In the genomic region with DNA sequence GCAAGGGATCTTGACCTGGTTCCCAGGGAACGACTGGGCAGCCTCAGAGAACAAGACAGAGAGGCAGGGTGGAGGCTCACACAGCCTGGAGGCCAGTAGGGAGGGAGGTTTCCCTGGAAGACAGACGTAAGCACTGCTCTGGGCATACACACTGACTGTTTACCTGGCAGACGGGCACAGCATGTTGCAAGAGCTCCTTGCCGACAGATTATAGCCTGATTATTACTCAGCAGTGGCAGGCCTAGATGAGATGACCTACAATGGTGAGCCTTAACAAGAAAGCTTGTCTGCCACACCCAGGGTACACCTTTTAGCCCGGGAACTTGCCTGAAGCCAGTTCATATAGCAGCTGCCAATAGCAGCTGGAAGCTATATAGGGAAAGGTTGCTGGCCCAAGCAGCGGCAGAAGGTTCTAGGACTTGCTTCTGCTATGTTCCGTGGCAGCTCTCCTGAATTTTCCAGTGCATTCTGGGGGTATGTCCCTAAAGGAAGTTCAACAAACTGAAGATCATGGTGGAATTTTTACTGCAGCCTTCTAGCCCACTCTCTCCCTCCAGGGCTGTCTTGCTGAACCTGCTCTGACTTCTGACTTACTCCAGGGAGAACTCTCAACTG, we compare ENCODE assay signal across 16 mouse cellular contexts.
A peak's percentile ranks its signal among the peaks of the same experiment; 100 is the strongest.
DNase-seq lines count a peak whose midpoint lies in the region.
"Had no signal": no experiment of that assay in that cellular context is flagged by ENCODE, and none has a peak within 500 bp of the region (broad histone marks: within the 10 kb centered on the region; RNA-seq: fewer than 3 reads in every experiment).

No protein-coding gene starts in this region.

- peak; percentile 12 for DNase-seq in cerebellum, adult 11-12 months
- no peak for DNase-seq in cerebellum, postnatal 4 days (ENCODE audit: low spot score in 2 of 2)
- DNase-seq in lung, postnatal 36 days = peak; percentile 0
- no peak for DNase-seq in lung, postnatal 14 days
- peak; percentile 15 for DNase-seq in fibroblast of lung, adult 2 months (ENCODE audit: low read depth)
- peak; percentile 39 to 63 for DNase-seq in urinary bladder, postnatal 36 days (ENCODE audit: low spot score in 2 of 2)
- no peak for DNase-seq in embryo, embryonic 10 days (ENCODE audit: low spot score)
- DNase-seq in spleen, adult 18-20 months = no peak
- DNase-seq: gastrocnemius, adult 2 months; heart, postnatal 14 days; kidney, adult 9 months; left cerebral cortex, postnatal 4 days; liver, embryonic 13.5 days; lung, postnatal 10 days; right cerebral cortex, postnatal 4 days; thymus, postnatal 4 days had no signal

Comparison
In these comparisons a context has a peak if more than half of its experiments do, and no peak if none do; other contexts are left out.
1. DNase-seq: peak in cerebellum, adult 11-12 months (single experiment), lung, postnatal 36 days (single experiment), fibroblast of lung, adult 2 months (single experiment) and urinary bladder, postnatal 36 days (2 of 2); none in cerebellum, postnatal 4 days (0 of 2), lung, postnatal 14 days (single experiment), embryo, embryonic 10 days (single experiment) and spleen, adult 18-20 months (0 of 2).